Mouse (Mus musculus): ENCODE data around the gene St6galnac5.

Gene St6galnac5

DNA sequence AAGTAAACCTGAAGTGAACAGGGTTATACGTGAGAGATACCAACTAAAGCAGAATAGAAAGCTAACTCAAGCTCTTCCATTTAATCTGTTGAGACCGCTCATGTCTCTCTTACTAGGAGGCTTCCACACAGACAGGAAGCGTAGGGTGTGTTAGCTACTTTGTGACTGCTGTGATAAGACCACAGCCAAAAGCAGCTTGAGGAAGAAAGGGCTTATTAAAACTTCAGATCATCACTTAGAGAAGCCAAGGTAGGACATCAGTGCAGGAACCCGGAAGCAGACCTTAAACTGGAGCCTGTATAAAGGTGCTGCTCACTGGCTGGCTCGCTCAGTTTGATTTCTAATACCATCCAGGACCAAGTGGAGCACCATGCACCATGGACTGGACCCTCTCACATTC lies 31.7 kb downstream of the St6galnac5 start:
- DNase-seq (ENCODE audit: low spot score) = no peak

- DNase-seq (ENCODE audit: low spot score) = peak; percentile 49
These were observed 32.7 kb downstream of the St6galnac5 start for GRCm38 (mm10) chr3:152949233-152949777.

DNA sequence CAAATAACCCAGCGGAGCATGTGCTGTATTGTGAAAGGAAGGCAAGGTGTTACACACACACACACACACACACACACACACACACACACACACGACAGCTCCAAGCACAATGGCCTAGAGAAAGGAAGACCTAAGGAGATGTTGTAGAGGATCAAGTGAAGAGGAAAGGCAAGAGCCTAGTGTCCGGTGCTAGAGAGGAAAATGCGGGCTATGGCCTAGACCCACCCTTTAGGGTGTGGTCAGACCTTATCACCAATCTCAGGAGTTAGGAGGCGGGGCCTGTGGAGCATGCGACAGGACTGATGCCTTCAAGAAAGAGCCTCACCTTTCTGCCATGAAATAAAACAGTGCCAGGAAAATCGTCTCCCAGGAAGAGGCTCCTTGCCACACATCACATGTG lies 33.5 kb downstream of the St6galnac5 start:
- DNase-seq (ENCODE audit: low spot score) = no peak

GRCm38 (mm10) chr3:152947031-152947640 lies 34.9 kb downstream of the St6galnac5 start:
- DNase-seq (ENCODE audit: low spot score) = no peak

GRCm38 (mm10) chr3:152944766-152945165 lies 37.3 kb downstream of the St6galnac5 start:
- no peak for DNase-seq (ENCODE audit: low spot score)

DNA sequence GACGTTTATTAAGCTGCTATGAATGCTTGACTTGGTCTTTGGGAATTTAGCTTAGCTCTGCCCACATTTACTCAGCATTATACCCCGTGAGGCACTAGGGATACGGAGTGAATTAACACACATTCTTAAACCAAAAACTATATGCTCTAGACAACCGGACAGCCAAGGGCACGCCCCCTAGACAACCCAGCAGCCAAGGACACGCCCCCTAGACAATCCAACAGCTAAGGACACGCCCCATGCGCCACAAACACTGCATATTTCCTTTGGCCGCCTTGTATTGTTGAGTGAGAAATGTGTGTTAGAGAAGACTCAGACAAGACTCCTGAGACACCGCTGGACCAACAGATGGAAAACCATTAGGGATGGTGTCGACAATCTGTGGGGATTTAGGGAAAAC lies 39.1 kb downstream of the St6galnac5 start:
- no peak for DNase-seq (ENCODE audit: low spot score)

DNA sequence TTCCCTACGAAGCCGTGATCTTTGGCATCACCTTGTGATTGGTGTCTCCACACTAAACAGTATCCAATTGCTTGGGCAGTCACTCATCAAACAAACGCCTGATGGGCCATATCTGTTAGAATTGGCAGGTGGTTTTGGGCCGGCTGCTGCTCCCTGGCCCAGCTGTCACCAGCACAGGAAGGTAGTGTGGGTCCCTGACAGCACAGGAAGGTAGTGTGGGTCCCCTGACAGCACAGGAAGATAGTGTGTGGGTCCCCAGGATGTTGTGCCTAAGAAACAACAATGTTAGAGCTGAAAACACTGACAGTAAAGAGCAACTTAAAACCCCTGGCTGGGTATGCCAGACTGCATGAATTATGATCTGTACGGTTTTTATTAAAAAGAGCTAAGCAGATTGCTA lies 40.4 kb downstream of the St6galnac5 start:
- DNase-seq (ENCODE audit: low spot score) = no peak

GRCm38 (mm10) chr3:152936313-152936712 lies 45.7 kb downstream of the St6galnac5 start:
- no peak for DNase-seq (ENCODE audit: low spot score)

- DNase-seq (ENCODE audit: low spot score) = no peak
These were observed 48.3 kb downstream of the St6galnac5 start for GRCm38 (mm10) chr3:152933737-152934136.

- DNase-seq (ENCODE audit: low spot score) = no peak
These were observed 49.5 kb downstream of the St6galnac5 start for GRCm38 (mm10) chr3:152932544-152932943.

GRCm38 (mm10) chr3:152932096-152932495 lies 50.0 kb downstream of the St6galnac5 start:
- no peak for DNase-seq (ENCODE audit: low spot score)

DNA sequence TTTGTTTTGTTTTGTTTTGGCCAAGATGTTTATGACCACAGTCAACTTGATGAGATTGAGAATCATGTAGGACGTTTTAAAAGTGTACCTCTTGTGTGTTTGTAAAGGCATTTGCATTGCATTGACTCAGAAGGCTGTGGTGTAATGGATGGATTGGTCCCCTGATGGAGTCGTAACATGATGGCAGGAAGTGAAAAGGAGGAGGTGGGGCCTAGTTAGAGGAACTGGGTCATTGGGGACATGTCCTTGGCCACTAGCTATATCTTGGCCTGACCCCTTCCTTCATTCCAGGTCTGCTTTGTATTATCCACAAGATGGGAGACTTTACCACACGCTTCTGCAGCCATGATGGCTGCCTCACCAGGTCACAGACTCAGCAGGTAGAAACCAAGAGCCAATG lies 50.7 kb downstream of the St6galnac5 start:
- DNase-seq (ENCODE audit: low spot score) = no peak

DNA sequence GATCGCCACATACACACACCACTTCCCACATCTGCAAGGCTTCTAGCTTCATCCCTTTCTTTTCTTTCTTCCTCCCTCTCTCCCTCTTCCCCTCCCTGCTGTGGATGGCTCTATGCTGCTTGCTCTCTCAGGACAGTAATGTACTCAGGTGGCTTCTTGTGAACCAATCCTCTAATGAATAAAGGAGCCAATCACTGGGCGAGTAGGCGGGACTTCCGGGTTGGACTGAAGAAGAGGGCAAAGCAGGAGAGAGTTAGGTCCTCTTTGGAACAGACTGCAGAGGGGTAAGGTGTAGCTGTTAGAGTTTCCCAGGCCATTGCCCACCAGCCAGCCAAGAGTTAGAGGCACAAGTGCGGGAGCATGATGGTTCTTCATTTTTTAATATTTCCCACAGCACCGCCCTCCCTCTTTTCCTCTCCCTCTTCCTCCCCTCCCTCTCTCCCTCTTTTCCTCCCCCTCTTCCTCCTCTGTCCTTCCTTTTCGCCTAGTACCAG lies 52.2 kb downstream of the St6galnac5 start:
- DNase-seq (ENCODE audit: low spot score) = no peak

DNA sequence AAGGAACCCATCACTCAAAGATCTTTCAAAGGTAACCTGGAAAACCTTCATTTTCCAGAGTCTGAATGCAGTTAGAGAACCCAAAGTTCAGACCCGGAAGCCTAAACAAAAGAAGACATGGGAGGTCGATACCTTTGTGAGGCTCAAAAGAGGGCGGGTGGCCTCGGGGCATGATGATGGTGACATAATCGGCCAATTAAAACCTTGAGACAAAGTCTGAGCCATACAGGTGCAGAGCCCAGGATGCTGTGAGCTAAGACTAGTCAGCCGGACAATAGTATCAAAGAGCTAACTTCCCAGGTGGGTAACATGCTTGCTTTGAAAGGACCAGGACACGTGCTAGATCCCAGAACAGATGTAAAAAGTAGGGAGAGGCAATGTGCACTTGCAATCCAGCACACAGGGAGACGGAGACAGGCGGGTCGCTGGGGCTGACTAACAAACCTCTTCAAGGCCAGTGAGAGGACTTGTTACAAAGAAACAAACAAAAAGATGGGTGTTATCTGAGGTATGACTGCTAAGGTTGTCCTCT lies 52.7 kb downstream of the St6galnac5 start:
- no peak for DNase-seq (ENCODE audit: low spot score)

GRCm38 (mm10) chr3:152928287-152928975 lies 53.6 kb downstream of the St6galnac5 start:
- DNase-seq (ENCODE audit: low spot score) = no peak

DNA sequence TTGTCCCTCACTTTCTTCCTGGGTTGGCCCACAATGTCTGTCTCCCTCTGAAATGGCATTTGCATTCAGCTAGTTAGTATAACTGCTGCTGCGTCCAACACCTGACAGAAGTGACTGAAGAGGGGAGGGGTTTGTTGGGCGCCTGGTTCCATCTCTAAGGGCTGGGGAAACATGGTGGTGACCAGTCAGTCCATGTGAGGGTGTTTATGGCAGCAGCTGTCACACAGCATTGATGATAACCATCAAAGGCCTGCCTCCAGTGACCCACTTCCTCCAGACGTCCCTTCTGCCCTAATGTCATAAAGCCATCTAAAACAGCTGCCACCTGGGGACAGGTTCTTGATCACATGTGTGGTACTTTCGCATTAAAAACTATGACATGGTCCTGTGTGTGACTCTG lies 55.9 kb downstream of the St6galnac5 start:
- no peak for DNase-seq (ENCODE audit: low spot score)

DNA sequence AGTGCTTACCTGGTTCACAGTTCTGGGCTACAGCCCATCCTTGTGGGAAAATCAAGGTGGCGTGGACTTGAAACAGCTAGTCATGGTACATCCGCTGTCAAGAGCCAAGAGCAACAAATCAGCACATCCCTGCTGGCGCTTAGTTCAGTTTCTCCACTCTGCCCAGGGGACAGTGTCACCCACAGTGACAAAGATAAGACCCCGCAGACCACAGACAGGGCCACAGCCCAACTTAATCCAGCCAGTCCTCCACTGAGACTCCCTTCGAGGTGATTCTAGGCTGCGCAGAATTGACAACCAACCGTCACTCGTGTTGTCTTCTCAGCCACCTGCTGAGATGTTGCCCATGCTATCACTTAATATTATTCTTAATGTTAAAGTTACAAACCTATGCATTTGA lies 56.7 kb downstream of the St6galnac5 start:
- no peak for DNase-seq (ENCODE audit: low spot score)

DNA sequence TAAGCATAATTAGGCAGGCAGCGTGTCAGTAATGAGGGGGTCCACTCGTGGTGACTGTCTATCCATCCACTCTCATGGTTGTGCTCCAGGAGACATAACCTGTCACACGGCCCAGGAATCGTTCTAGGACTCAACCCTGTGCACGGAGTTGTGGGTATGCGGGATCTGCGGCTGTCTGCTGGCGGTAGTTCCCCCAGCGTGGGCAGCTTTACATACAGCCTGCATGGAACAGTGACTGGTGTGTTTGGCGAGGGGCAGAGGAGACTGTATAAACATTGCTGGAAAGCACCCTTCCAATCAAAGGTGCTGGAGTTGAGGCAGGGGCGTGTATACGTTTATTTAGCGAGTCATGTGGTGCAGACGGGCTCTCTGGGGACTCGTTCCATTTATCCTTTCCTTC lies 58.5 kb downstream of the St6galnac5 start:
- no peak for DNase-seq (ENCODE audit: low spot score)

- no peak for DNase-seq (ENCODE audit: low spot score)
These were observed 61.7 kb downstream of the St6galnac5 start for GRCm38 (mm10) chr3:152920365-152920764.

- no peak for DNase-seq (ENCODE audit: low spot score)
These were observed 62.9 kb downstream of the St6galnac5 start for GRCm38 (mm10) chr3:152919101-152919500.

DNA sequence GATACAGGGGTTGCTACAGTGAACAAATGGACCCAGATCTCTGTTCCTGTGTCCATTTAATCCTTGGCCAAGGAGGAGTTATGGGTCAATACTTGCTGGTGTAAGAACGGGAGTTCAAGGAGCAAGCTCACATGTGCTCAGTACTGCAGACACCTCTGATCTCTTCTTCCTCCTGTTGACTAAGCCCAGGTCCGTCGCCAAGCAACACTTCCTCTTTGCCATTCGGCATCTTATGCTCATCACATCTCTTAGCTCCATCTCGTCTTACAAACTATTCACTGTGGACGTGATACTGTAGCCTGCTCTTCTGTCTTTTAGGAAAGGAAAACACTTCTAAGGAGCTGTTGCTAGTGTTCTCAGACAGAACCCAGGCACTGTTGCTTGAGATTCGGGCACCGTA lies 64.5 kb downstream of the St6galnac5 start:
- DNase-seq (ENCODE audit: low spot score) = no peak

- no peak for DNase-seq (ENCODE audit: low spot score)
These were observed 67.7 kb downstream of the St6galnac5 start for GRCm38 (mm10) chr3:152914376-152914775.

DNA sequence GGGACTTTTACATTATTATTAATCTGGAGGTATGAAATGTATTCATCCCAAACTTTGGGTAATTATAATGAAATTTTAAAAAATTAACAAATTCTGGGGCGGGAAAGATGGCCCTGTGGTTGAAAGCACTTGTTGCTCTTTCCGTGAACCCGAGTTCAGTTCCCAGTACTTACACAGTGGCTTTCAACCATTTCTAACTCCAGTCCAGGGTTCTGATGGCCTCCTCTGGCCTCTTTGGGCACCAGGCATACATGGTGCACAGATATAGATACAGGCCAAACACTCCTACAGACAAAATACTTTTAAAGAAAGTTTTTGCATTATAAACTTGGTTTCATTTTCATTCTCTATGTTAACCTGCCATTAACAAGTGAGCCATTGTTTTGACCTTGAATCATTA lies 68.4 kb downstream of the St6galnac5 start:
- DNase-seq (ENCODE audit: low spot score) = no peak
